Mouse (Mus musculus): ENCODE data around the gene Dbx1. TPM values are rescaled to one million over a fixed set of nuclear protein-coding genes. Genes with fewer than 3 reads are reported as not detected.

Gene Dbx1
- polyA plus RNA-seq, 1 experiment from 2014 or later, result 0.06 TPM

- Histone ChIP-seq H3K36me3 (peaks cover 85% of the 10 kb centered on the region), H3K9me3 (no peaks in the 10 kb centered on the region), H3K4me3 (no peak overlapping the region), H3K27ac (no peak overlapping the region), H3K4me1 (peaks cover 20% of the 10 kb centered on the region), H3K27me3 (ENCODE audit: insufficient read depth, poor library complexity, severe bottlenecking) (no peaks in the 10 kb centered on the region)
- WGBS, result 86% methylated on average over 15 of the region's 15 CpGs
- DNase-seq (ENCODE audit: low spot score), result no peak
Measured at GRCm38 (mm10) chr7:49604965-49605795, 31.5 kb downstream of the Dbx1 start.

- Histone ChIP-seq H3K36me3 (peaks cover 94% of the 10 kb centered on the region), H3K4me3 (no peak overlapping the region), H3K4me1 (peaks cover 29% of the 10 kb centered on the region), H3K9me3 (no peaks in the 10 kb centered on the region), H3K27ac (no peak overlapping the region), H3K27me3 (ENCODE audit: insufficient read depth, poor library complexity, severe bottlenecking) (no peaks in the 10 kb centered on the region)
- no peak for DNase-seq (ENCODE audit: low spot score)
- 91% methylated on average over 14 of the region's 14 CpGs for WGBS
Measured at GRCm38 (mm10) chr7:49604244-49604643, 32.4 kb downstream of the Dbx1 start.

GRCm38 (mm10) chr7:49601191-49601975 lies 35.3 kb downstream of the Dbx1 start:
- H3K36me3 ChIP-seq, result peaks cover 98% of the 10 kb centered on the region
- WGBS, result 47% methylated on average over 13 of the region's 13 CpGs

GRCm38 (mm10) chr7:49599950-49600349 lies 36.7 kb downstream of the Dbx1 start:
- peaks cover 28% of the 10 kb centered on the region for H3K4me1 ChIP-seq
- no peaks in the 10 kb centered on the region for H3K9me3 ChIP-seq
- whole genome bisulfite sequencing, result 82% methylated on average over 3 of the region's 3 CpGs
- no peaks in the 10 kb centered on the region for H3K27me3 ChIP-seq (ENCODE audit: insufficient read depth, poor library complexity, severe bottlenecking)
- no peak overlapping the region for H3K4me3 ChIP-seq
- peaks cover 98% of the 10 kb centered on the region for H3K36me3 ChIP-seq
- H3K27ac ChIP-seq, result peak overlapping the region; percentile 56; the same call in 1 of the 2 replicates
- DNase-seq (ENCODE audit: low spot score), result no peak

More at GRCm38 (mm10) chr7:49601191-49601975, 35.3 kb downstream of the Dbx1 start:
- Histone ChIP-seq H3K27ac (no peak overlapping the region), H3K9me3 (no peaks in the 10 kb centered on the region), H3K4me1 (peaks cover 36% of the 10 kb centered on the region), H3K4me3 (no peak overlapping the region), H3K27me3 (ENCODE audit: insufficient read depth, poor library complexity, severe bottlenecking) (no peaks in the 10 kb centered on the region)
- peak; percentile 83 for DNase-seq (ENCODE audit: low spot score)

GRCm38 (mm10) chr7:49598225-49598624 lies 38.4 kb downstream of the Dbx1 start:
- no peaks in the 10 kb centered on the region for H3K9me3 ChIP-seq
- peaks cover 98% of the 10 kb centered on the region for H3K36me3 ChIP-seq
- 89% methylated on average over 13 of the region's 13 CpGs for WGBS

GRCm38 (mm10) chr7:49597776-49598175 lies 38.9 kb downstream of the Dbx1 start:
- Histone ChIP-seq H3K9me3 (no peaks in the 10 kb centered on the region), H3K4me3 (no peak overlapping the region), H3K4me1 (peaks cover 25% of the 10 kb centered on the region), H3K27ac (no peak overlapping the region), H3K36me3 (peaks cover 98% of the 10 kb centered on the region), H3K27me3 (ENCODE audit: insufficient read depth, poor library complexity, severe bottlenecking) (no peaks in the 10 kb centered on the region)
- 73% methylated on average over 3 of the region's 3 CpGs for WGBS
- no peak for DNase-seq (ENCODE audit: low spot score)

More at GRCm38 (mm10) chr7:49598225-49598624, 38.4 kb downstream of the Dbx1 start:
- H3K27me3 ChIP-seq (ENCODE audit: insufficient read depth, poor library complexity, severe bottlenecking), result no peaks in the 10 kb centered on the region
- no peak overlapping the region for H3K27ac ChIP-seq
- peaks cover 25% of the 10 kb centered on the region for H3K4me1 ChIP-seq
- DNase-seq (ENCODE audit: low spot score), result no peak
- no peak overlapping the region for H3K4me3 ChIP-seq

- no peaks in the 10 kb centered on the region for H3K9me3 ChIP-seq
Measured at GRCm38 (mm10) chr7:49589635-49590034, 47.0 kb downstream of the Dbx1 start.

GRCm38 (mm10) chr7:49586530-49587120 lies 50.0 kb downstream of the Dbx1 start:
- no peaks in the 10 kb centered on the region for H3K4me1 ChIP-seq
- H3K36me3 ChIP-seq, result peaks cover 95% of the 10 kb centered on the region
- no peak overlapping the region for H3K4me3 ChIP-seq
- 89% methylated on average over 5 of the region's 5 CpGs for WGBS
- no peaks in the 10 kb centered on the region for H3K9me3 ChIP-seq
- no peak overlapping the region for H3K27ac ChIP-seq
- DNase-seq (ENCODE audit: low spot score), result no peak
- no peaks in the 10 kb centered on the region for H3K27me3 ChIP-seq (ENCODE audit: insufficient read depth, poor library complexity, severe bottlenecking)

More at GRCm38 (mm10) chr7:49589635-49590034, 47.0 kb downstream of the Dbx1 start:
- WGBS, result 85% methylated on average over 8 of the region's 8 CpGs
- H3K27ac ChIP-seq, result no peak overlapping the region
- H3K27me3 ChIP-seq (ENCODE audit: insufficient read depth, poor library complexity, severe bottlenecking), result no peaks in the 10 kb centered on the region
- DNase-seq (ENCODE audit: low spot score), result no peak
- H3K4me1 ChIP-seq, result no peaks in the 10 kb centered on the region
- peaks cover 94% of the 10 kb centered on the region for H3K36me3 ChIP-seq
- H3K4me3 ChIP-seq, result no peak overlapping the region

GRCm38 (mm10) chr7:49583176-49583575 lies 53.5 kb downstream of the Dbx1 start:
- Histone ChIP-seq H3K27me3 (ENCODE audit: insufficient read depth, poor library complexity, severe bottlenecking) (no peaks in the 10 kb centered on the region), H3K9me3 (no peaks in the 10 kb centered on the region; the same call in 1 of the 2 replicates), H3K36me3 (peaks cover 100% of the 10 kb centered on the region), H3K27ac (no peak overlapping the region), H3K4me1 (no peaks in the 10 kb centered on the region), H3K4me3 (no peak overlapping the region)
- DNase-seq (ENCODE audit: low spot score), result no peak
- WGBS, result 91% methylated on average over 6 of the region's 6 CpGs

- no peak overlapping the region for H3K27ac ChIP-seq
- H3K4me3 ChIP-seq, result no peak overlapping the region
- peaks cover 100% of the 10 kb centered on the region for H3K36me3 ChIP-seq
- H3K27me3 ChIP-seq (ENCODE audit: insufficient read depth, poor library complexity, severe bottlenecking), result no peaks in the 10 kb centered on the region
- H3K9me3 ChIP-seq, result no peaks in the 10 kb centered on the region; the same call in 1 of the 2 replicates
- H3K4me1 ChIP-seq, result no peaks in the 10 kb centered on the region
- WGBS, result 82% methylated on average over 7 of the region's 7 CpGs
- no peak for DNase-seq (ENCODE audit: low spot score)
Measured at GRCm38 (mm10) chr7:49582551-49582950, 54.1 kb downstream of the Dbx1 start.

- H3K27me3 ChIP-seq (ENCODE audit: insufficient read depth, poor library complexity, severe bottlenecking), result no peaks in the 10 kb centered on the region
- 76% methylated on average over 2 of the region's 2 CpGs for WGBS
- H3K4me3 ChIP-seq, result no peak overlapping the region
- H3K4me1 ChIP-seq, result no peaks in the 10 kb centered on the region
- peaks cover 100% of the 10 kb centered on the region for H3K36me3 ChIP-seq
- no peaks in the 10 kb centered on the region; the same call in 1 of the 2 replicates for H3K9me3 ChIP-seq
- no peak for DNase-seq (ENCODE audit: low spot score)
- no peak overlapping the region for H3K27ac ChIP-seq
Measured at GRCm38 (mm10) chr7:49581951-49582350, 54.7 kb downstream of the Dbx1 start.

Measured in heart, embryonic 10.5 days (tissue).